30 mouse cellular contexts compared by ENCODE assay signal in genomic region chr6:37388501-37388900, GRCm38 (mm10). TPM values are rescaled to one million over a fixed set of nuclear protein-coding genes. Genes with fewer than 3 reads are reported as not detected.
A peak's percentile ranks its signal among the peaks of the same experiment; 100 is the strongest.
DNase-seq lines count a peak whose midpoint lies in the region; ATAC-seq and TF ChIP-seq lines count a peak whose summit lies in the region.
"Had no signal": no experiment of that assay in that cellular context is flagged by ENCODE, and none has a peak within 500 bp of the region (broad histone marks: within the 10 kb centered on the region; RNA-seq: fewer than 3 reads in every experiment).

No protein-coding gene starts in this region.

- H3K4me3 ChIP-seq in heart, embryonic 14.5 days (ENCODE audit: control insufficient read depth in 1 of 2, insufficient read depth in 1 of 2, low read depth in 1 of 2, low read length in 2 of 2): no peak overlapping the region
- no peak overlapping the region for H3K4me3 ChIP-seq in heart, adult 2 months
- no peak overlapping the region for H3K4me3 ChIP-seq in lung, embryonic 14.5 days (ENCODE audit: low read depth, low read length)
- no peak overlapping the region for H3K4me3 ChIP-seq in lung, adult 2 months (replicated peaks; ENCODE audit: extremely low read depth, low read depth, low read length)
- H3K4me3 ChIP-seq in intestine, postnatal 0 days (ENCODE audit: low read depth, low read length): no peak overlapping the region
- no peak overlapping the region for H3K4me3 ChIP-seq in small intestine, adult 2 months (ENCODE audit: low read depth, low read length)
- H3K4me3 ChIP-seq: embryonic facial prominence, embryonic 13.5 days; forebrain, embryonic 10.5 days; forebrain, embryonic 15.5 days; limb, embryonic 10.5 days; limb, embryonic 15.5 days; liver, embryonic 13.5 days; lung, embryonic 15.5 days; midbrain, embryonic 10.5 days; midbrain, embryonic 15.5 days; neural tube, embryonic 15.5 days had no signal

- peak overlapping the region; percentile 75 to 76 for H3K27ac ChIP-seq in heart, embryonic 14.5 days (replicated peaks in 1 of 2; ENCODE audit: control insufficient read depth in 1 of 2, insufficient read depth in 1 of 2, low read depth in 2 of 2, low read length in 2 of 2)
- no peak overlapping the region for H3K27ac ChIP-seq in heart, adult 2 months
- peak overlapping the region; percentile 9; the same call in 1 of the 2 replicates for H3K27ac ChIP-seq in lung, embryonic 14.5 days (ENCODE audit: low read depth)
- no peak overlapping the region for H3K27ac ChIP-seq in intestine, postnatal 0 days (ENCODE audit: low read depth, low read length)
- peak overlapping the region; percentile 82 for H3K27ac ChIP-seq in small intestine, adult 2 months (ENCODE audit: insufficient read depth, low read depth, low read length)
- H3K27ac ChIP-seq: embryonic facial prominence, embryonic 13.5 days; forebrain, embryonic 10.5 days; forebrain, embryonic 15.5 days; hindbrain, embryonic 14.5 days; limb, embryonic 10.5 days; limb, embryonic 15.5 days; liver, embryonic 13.5 days; lung, embryonic 15.5 days; macrophage; midbrain, embryonic 10.5 days; midbrain, embryonic 15.5 days; neural tube, embryonic 15.5 days had no signal

- H3K4me1 ChIP-seq in heart, embryonic 14.5 days (ENCODE audit: control insufficient read depth in 2 of 2, insufficient read depth in 2 of 2, low read length in 2 of 2): peaks cover 42 to 96% of the 10 kb centered on the region in 2 experiments
- peaks cover 11% of the 10 kb centered on the region for H3K4me1 ChIP-seq in heart, adult 2 months (ENCODE audit: control insufficient read depth, insufficient read depth, low read length)
- H3K4me1 ChIP-seq in lung, embryonic 14.5 days (ENCODE audit: insufficient read depth): peaks cover 26% of the 10 kb centered on the region
- peaks cover 7% of the 10 kb centered on the region for H3K4me1 ChIP-seq in lung, adult 2 months (ENCODE audit: control insufficient read depth, insufficient read depth, low read length)
- H3K4me1 ChIP-seq in intestine, postnatal 0 days (replicated peaks; ENCODE audit: control insufficient read depth, insufficient read depth, low read length): peaks cover 3% of the 10 kb centered on the region; the same call in 1 of the 2 replicates
- peaks cover 10% of the 10 kb centered on the region; the same call in 1 of the 2 replicates for H3K4me1 ChIP-seq in small intestine, adult 2 months (ENCODE audit: control insufficient read depth, insufficient read depth, insufficient read length, low read length)
- H3K4me1 ChIP-seq: forebrain, embryonic 15.5 days; liver, embryonic 13.5 days; neural tube, embryonic 15.5 days had no signal

- 15% methylated on average over 6 of the region's 6 CpGs for WGBS in heart, embryonic 14.5 days
- 57% methylated on average over 6 of the region's 6 CpGs for WGBS in heart, adult 2 months
- 76% methylated on average over 6 of the region's 6 CpGs for WGBS in lung, embryonic 14.5 days
- 77% methylated on average over 6 of the region's 6 CpGs for WGBS in lung, adult 2 months
- 48% methylated on average over 6 of the region's 6 CpGs for WGBS in intestine, postnatal 0 days
- 37% methylated on average over 6 of the region's 6 CpGs for WGBS in small intestine, adult 2 months

- TF ChIP-seq EP300 in heart, adult 2 months (IDR thresholded peaks at IDR 0.05; ENCODE audit: insufficient read depth, low read depth, low read length): no peak

- no peak overlapping the region for H3K9ac ChIP-seq in heart, embryonic 14.5 days (ENCODE audit: low read length)
- H3K9ac ChIP-seq in heart, adult 2 months (ENCODE audit: low read depth, low read length): no peak overlapping the region
- no peak overlapping the region for H3K9ac ChIP-seq in lung, embryonic 14.5 days
- H3K9ac ChIP-seq in intestine, postnatal 0 days (ENCODE audit: low read depth, low read length): no peak overlapping the region
- H3K9ac ChIP-seq: embryonic facial prominence, embryonic 13.5 days; forebrain, embryonic 15.5 days; hindbrain, embryonic 14.5 days; limb, embryonic 15.5 days; liver, embryonic 13.5 days; lung, embryonic 15.5 days; midbrain, embryonic 15.5 days; neural tube, embryonic 15.5 days had no signal

- no peak for DNase-seq in heart, adult 2 months
- DNase-seq in lung, embryonic 14.5 days: no peak
- DNase-seq in lung, adult 2 months: no peak
- DNase-seq in right cerebral cortex, postnatal 36 days (ENCODE audit: low spot score in 2 of 2): no peak
- DNase-seq: adrenal gland, postnatal 36 days; B cell, adult 2 months; cerebellum, adult 18-20 months; cerebellum, postnatal 10 days; kidney, adult 2 months; kidney, postnatal 10 days; layer of hippocampus, adult 9-11 months; liver, embryonic 13.5 days; retina, postnatal 1 day; right cerebral cortex, postnatal 14 days; spleen, adult 18-20 months; thymus, postnatal 25 days had no signal

- ATAC-seq in heart, embryonic 14.5 days (ENCODE audit: insufficient number of reproducible peaks, insufficient read depth, low FRiP score, low read depth): no peak
- ATAC-seq in lung, embryonic 14.5 days (ENCODE audit: insufficient read depth): no peak
- peak; percentile 68 for ATAC-seq in intestine, postnatal 0 days
- ATAC-seq: forebrain, embryonic 15.5 days; midbrain, embryonic 15.5 days had no signal

- TF ChIP-seq POLR2A in heart, adult 2 months (IDR thresholded peaks at IDR 0.05; ENCODE audit: insufficient read depth, low read depth, low read length): no peak
- TF ChIP-seq POLR2A in lung, adult 2 months (IDR thresholded peaks at IDR 0.05; ENCODE audit: borderline replicate concordance, extremely low read depth, low read depth, low read length): no peak
- TF ChIP-seq POLR2A in small intestine, adult 2 months (IDR thresholded peaks at IDR 0.05; ENCODE audit: low read depth, low read length): no peak

- H3K27me3 ChIP-seq in heart, embryonic 14.5 days (ENCODE audit: control insufficient read depth, insufficient read depth, low read length): no peaks in the 10 kb centered on the region
- no peaks in the 10 kb centered on the region for H3K27me3 ChIP-seq in heart, adult 2 months (ENCODE audit: control insufficient read depth, insufficient read depth, low read length)
- H3K27me3 ChIP-seq in lung, embryonic 14.5 days (ENCODE audit: insufficient read depth, low read length): no peaks in the 10 kb centered on the region
- H3K27me3 ChIP-seq in intestine, postnatal 0 days (replicated peaks; ENCODE audit: control insufficient read depth, insufficient read depth, low read length): no peaks in the 10 kb centered on the region
- no peaks in the 10 kb centered on the region for H3K27me3 ChIP-seq in small intestine, adult 2 months (ENCODE audit: control insufficient read depth, insufficient read depth, low read length)
- H3K27me3 ChIP-seq: embryonic facial prominence, embryonic 13.5 days; forebrain, embryonic 15.5 days; limb, embryonic 15.5 days; liver, embryonic 13.5 days; lung, embryonic 15.5 days; midbrain, embryonic 15.5 days; neural tube, embryonic 15.5 days had no signal

- no peaks in the 10 kb centered on the region for H3K9me3 ChIP-seq in heart, embryonic 14.5 days (ENCODE audit: control insufficient read depth, low read length)
- no peaks in the 10 kb centered on the region for H3K9me3 ChIP-seq in lung, embryonic 14.5 days (ENCODE audit: low read depth, low read length)
- no peaks in the 10 kb centered on the region for H3K9me3 ChIP-seq in intestine, postnatal 0 days (ENCODE audit: control insufficient read depth)
- H3K9me3 ChIP-seq: embryonic facial prominence, embryonic 13.5 days; forebrain, embryonic 10.5 days; forebrain, embryonic 15.5 days; limb, embryonic 10.5 days; limb, embryonic 15.5 days; liver, embryonic 13.5 days; lung, embryonic 15.5 days; midbrain, embryonic 10.5 days; midbrain, embryonic 15.5 days; neural tube, embryonic 15.5 days had no signal

- intact Hi-C loops in heart, adult 2 months (cut with DNase I): no loop called here

- TF ChIP-seq CTCF in heart, adult 2 months (IDR thresholded peaks at IDR 0.05): no peak
- TF ChIP-seq CTCF in lung, embryonic 14.5 days (IDR thresholded peaks at IDR 0.05; ENCODE audit: low read depth): no peak
- TF ChIP-seq CTCF in lung, adult 2 months (IDR thresholded peaks at IDR 0.05; ENCODE audit: insufficient read depth, low read length): no peak
- no peak for TF ChIP-seq CTCF in intestine, postnatal 0 days (IDR thresholded peaks at IDR 0.05; ENCODE audit: low read depth)
- TF ChIP-seq CTCF in small intestine, adult 2 months (IDR thresholded peaks at IDR 0.05; ENCODE audit: extremely low read depth, insufficient read length, insufficient replicate concordance, low read depth, low read length): no peak

- H3K79me2 ChIP-seq in heart, adult 2 months (replicated peaks; ENCODE audit: control insufficient read depth, insufficient read depth, low read length): peaks cover 3% of the 10 kb centered on the region

- peaks cover 13% of the 10 kb centered on the region; the same call in 1 of the 2 replicates for H3K36me3 ChIP-seq in heart, embryonic 14.5 days (ENCODE audit: control insufficient read depth, insufficient read depth, low read length)
- H3K36me3 ChIP-seq in heart, adult 2 months (ENCODE audit: control insufficient read depth, insufficient read depth, low read length): peaks cover 14% of the 10 kb centered on the region
- 0 out of 2 replicates have a peak, but pooled peaks cover 5% of the 10 kb centered on the region for H3K36me3 ChIP-seq in lung, embryonic 14.5 days (ENCODE audit: insufficient read depth)
- H3K36me3 ChIP-seq in intestine, postnatal 0 days (ENCODE audit: control insufficient read depth, insufficient read depth): no peaks in the 10 kb centered on the region
- H3K36me3 ChIP-seq in small intestine, adult 2 months (ENCODE audit: control insufficient read depth, insufficient read depth, low read length): 0 out of 2 replicates have a peak, but pooled peaks cover 2% of the 10 kb centered on the region
- H3K36me3 ChIP-seq: forebrain, embryonic 10.5 days; forebrain, embryonic 15.5 days; limb, embryonic 10.5 days; liver, embryonic 13.5 days; lung, embryonic 15.5 days; midbrain, embryonic 10.5 days; midbrain, embryonic 15.5 days; neural tube, embryonic 15.5 days had no signal

- peak overlapping the region; percentile 34 for H3K4me2 ChIP-seq in heart, embryonic 14.5 days (ENCODE audit: low read length)
- no peak overlapping the region for H3K4me2 ChIP-seq in lung, embryonic 14.5 days
- no peak overlapping the region for H3K4me2 ChIP-seq in intestine, postnatal 0 days (replicated peaks; ENCODE audit: low read depth)
- H3K4me2 ChIP-seq: embryonic facial prominence, embryonic 13.5 days; forebrain, embryonic 15.5 days; hindbrain, embryonic 14.5 days; limb, embryonic 15.5 days; liver, embryonic 13.5 days; lung, embryonic 15.5 days; midbrain, embryonic 15.5 days; neural tube, embryonic 15.5 days had no signal

RNA-seq across cellular contexts. Expression of gene Creb3l2, which starts 53.4 kb away (rescaled TPM):
- 36.8 and 39.9 TPM in 2 replicates for polyA plus RNA-seq in heart, embryonic 14.5 days (2014; fragmentation: Nextera tagmentation; extraction: Ambion mirVana)
- total RNA-seq in heart, adult 2 months (2021): 10 to 100 TPM; 20.5 to 26.5 TPM
- 16.7 and 19.2 TPM in 2 replicates for polyA plus RNA-seq in heart, adult 2 months (2012; rRNA removed)
- 33.1 and 35.6 TPM in 2 replicates for polyA plus RNA-seq in lung, embryonic 14.5 days (2014; fragmentation: Nextera tagmentation; extraction: Ambion mirVana)
- polyA plus RNA-seq in lung, adult 2 months (2012; rRNA removed): 21.0 and 24.1 TPM in 2 replicates
- 9.9 and 10.0 TPM in 2 replicates for polyA plus RNA-seq in intestine, postnatal 0 days (2015; fragmentation: Nextera tagmentation; extraction: Ambion mirVana)
- 8.8 and 30.5 TPM in 2 replicates for polyA plus RNA-seq in small intestine, adult 2 months (2012; rRNA removed)

Comparison
In these comparisons a context has a peak if more than half of its experiments do, and no peak if none do; other contexts are left out.
1. H3K27ac ChIP-seq: peak in heart, embryonic 14.5 days (2 of 2), lung, embryonic 14.5 days (single experiment) and small intestine, adult 2 months (single experiment); none in heart, adult 2 months (single experiment) and intestine, postnatal 0 days (single experiment).